Mouse (Mus musculus) gastrocnemius, adult 18-20 months (tissue): ENCODE data around the gene Megf11. TPM values are rescaled to one million over a fixed set of nuclear protein-coding genes. Genes with fewer than 3 reads are reported as not detected.

ENCODE experiments used
- DNase-seq: peaks from one replicate; pipeline ENCODE4 v3.0.0; 2021; ENCODE audit warnings: low spot score
- total RNA-seq, 2 experiments: library from RNA; stranded (reverse); gene quantifications; 2 replicates each; pipeline ENCODE4 v1.2.3; 2021

Megf11 gene
- total RNA-seq, 2 experiments from 2014 or later: 0.45 to 0.59 TPM

DNA sequence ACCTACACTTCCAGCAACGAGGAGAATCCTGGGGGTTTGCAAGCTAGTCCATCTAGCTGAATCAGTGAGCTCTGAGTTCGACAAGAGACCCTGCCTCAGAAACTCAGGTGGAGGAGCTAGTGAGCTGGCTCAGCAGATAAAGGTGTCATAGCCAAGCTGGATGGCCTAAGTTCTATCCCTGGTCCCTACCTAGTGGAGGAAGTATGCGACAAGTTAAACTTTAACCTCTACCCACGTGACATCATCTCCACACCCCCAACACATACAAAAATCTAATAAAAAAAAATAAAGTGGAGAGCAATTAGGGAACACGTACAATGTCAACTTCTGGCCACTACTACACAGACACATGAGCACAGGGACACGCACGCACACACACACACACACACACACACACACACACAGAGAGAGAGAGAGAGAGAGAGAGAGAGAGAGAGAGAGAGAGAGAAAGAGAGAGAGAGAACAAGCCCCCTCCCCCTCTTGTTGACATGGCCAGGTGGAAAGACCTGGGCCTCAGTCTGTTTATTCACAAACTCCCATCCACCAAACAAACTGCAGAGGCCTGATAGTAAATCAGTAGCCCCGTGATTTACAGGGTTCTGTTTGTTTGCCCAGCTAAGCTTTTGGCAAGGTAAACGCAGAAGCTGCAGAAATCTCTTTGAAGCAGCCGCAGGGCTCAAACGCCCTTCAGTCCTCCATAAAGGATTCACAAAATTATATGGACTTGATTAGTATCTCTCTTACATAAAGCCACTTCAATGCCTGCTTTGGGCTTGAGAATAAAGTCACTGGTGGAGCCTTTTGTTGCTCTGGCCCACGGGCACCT lies 134.7 kb downstream of the Megf11 start:
- DNase-seq: no peak

DNA sequence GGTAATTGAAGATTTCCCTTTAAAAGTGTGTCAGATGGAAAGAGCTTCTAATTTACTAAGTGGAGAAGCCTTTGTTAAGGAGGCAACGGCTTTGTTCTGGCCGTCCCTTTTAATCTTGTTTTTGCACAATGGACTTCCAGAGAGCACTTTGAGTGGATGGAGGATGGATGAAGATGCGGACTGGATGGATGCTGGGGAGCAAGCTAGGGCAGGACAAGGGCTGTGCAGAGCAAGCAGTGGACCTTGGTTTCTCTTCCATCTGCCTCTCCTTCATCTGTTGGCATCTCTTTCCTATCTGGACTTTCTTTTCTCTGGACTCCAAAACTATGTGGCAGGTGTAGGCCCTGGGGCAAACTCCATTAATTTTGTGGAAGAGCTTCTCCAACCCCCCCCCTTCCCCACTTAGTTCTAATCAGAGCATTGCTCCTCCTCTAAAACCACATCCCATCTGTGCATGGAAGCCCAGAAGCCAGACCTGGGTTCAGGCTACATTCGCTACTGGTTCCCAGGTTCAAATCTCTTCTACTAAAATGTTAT lies 135.4 kb downstream of the Megf11 start:
- DNase-seq: no peak

DNA sequence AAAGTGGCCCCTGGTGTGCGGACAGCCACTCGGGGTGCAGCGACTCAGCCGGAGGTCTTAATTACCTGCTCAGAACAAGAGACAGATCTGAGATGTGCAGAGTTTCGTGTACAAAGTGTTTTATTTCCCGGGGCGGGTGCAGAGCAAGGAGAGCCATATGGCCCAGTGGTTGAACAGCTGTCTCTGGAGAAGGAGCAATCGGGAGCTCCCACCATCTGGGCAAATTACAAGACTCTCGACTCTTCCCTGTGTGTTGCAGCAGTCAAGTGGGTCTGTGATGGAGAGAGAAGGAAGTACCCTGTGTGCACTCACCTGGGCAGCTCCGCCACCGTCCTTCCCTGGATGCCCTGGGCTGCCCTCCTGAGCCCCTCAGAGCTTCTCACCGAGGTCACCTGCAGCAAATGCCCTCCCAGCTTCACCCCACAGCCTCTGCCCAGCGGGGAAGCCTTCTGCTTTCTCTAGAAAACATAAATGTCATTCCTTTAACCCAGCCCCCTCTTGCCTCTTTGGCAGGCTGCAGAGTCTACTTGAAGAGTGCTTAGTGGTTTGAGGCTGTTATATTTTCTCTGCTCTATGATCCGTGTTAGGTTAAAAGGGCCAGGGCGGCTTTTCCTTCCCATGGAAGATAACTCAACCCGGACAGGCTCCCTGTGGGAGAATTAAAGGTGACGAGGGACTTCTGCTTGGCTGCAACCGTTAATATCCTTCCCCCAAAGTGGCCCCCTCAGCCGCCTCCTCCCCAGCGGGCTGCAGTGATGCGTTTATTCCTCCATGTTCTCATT lies 138.0 kb downstream of the Megf11 start:
- no peak for DNase-seq

GRCm38 (mm10) chr9:64528061-64528460 lies 142.6 kb downstream of the Megf11 start:
- no peak for DNase-seq

GRCm38 (mm10) chr9:64528595-64528994 lies 143.2 kb downstream of the Megf11 start:
- DNase-seq: no peak

DNA sequence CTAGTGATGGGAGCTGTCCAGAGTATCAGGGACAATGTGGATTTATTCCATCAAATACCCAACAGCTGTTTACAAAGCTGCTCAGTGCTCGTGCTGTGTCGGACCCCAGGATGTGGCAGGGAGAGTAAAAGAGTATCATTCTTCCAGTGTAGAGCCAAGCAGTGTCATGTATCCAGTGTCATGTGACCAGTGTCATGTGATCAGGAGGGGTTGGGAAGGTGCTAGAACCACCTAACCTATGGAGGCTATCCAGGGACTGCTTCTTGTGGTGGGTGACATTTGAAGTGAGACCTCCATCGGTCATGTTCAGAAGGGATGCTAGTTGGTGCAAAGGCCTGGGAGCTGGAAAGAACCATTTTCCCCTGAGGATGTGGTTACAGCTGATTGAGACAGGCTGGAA lies 146.5 kb downstream of the Megf11 start:
- DNase-seq: no peak

DNA sequence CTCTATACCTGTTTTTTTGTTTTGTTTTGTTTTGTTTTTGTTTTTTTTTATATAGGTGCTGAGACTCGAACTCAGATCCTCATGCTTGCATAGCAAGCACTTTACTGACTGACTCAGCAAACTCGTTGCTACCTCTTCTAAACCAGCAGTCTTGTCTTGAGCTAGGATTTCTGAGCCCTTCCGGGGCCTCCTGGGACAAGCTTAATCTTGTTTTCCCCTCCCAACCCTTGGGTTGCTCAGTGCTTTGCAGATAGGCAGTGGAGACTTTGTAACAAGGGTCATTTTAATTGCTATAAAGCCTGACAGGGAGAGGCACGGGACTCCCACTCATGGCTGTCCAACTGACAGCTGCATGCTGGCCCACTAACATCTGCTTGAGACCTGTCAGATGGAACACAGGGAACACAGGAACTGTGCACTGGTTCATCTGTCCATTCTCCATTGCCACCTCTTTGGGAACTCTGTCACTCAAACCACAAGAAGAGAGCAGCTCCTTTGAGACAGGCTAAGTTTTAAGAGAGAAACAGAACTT lies 147.4 kb downstream of the Megf11 start:
- no peak for DNase-seq

GRCm38 (mm10) chr9:64533488-64534119 lies 148.2 kb downstream of the Megf11 start:
- DNase-seq: no peak

GRCm38 (mm10) chr9:64534313-64534712 lies 148.9 kb downstream of the Megf11 start:
- DNase-seq: no peak

- no peak for DNase-seq
Measured at GRCm38 (mm10) chr9:64534856-64535539, 149.6 kb downstream of the Megf11 start.

DNA sequence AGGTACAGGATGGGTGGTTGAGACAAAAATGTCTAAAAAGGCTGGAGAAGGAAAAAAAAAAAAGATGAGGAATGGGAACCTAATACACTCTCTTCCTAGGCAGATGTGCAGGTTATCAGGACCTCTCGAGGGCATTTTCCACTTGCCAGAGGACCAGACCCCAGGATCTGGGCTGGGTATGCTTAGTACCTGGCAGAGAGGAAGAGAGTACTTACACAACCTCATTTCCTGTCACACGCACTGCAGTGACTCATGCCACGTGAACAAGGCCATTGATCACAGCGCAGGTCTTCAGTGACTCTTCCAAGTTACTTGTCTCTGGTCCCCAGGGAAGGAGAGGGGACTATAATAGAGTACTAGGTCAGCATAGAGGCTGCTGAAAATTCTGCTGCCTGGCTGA lies 152.4 kb downstream of the Megf11 start:
- no peak for DNase-seq

DNA sequence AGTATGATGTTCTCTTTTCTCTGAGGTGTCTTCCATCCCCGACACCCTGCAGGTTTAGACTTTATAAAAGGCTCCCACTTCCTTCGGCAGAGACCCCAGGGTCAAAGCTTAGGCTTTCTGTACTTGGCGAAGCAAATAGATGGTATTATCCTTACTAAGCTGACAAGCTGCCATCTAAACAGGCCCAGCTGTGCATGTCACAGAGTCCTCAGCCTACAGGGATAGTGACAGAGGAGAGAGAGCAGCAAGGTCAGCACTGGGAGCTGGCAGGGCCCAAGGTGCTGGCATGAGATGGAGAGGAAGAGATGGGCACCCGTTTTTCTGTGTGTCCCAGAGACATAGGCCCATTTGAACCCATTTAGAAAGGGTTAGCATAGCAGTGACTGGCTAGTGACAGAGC lies 156.8 kb downstream of the Megf11 start:
- DNase-seq: no peak

DNA sequence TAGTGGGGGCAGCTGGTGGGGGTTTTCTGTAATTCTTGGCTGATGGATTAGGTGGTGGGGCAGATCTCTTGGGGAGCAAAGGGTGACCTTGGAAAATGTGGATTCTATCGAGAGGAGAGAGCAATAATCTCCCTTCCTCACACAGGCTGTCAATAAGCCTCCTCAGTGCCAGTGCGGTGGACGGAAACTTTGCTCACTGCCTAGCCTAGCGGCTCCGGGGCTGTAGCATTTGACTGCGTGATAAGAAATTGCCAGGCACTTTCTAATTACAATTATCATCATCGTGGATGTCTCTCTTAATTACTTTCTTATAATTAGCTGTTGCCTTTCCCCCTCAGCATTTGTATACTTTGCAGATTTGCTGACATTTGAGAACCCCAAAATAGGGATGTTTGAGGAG lies 157.7 kb downstream of the Megf11 start:
- no peak for DNase-seq

DNA sequence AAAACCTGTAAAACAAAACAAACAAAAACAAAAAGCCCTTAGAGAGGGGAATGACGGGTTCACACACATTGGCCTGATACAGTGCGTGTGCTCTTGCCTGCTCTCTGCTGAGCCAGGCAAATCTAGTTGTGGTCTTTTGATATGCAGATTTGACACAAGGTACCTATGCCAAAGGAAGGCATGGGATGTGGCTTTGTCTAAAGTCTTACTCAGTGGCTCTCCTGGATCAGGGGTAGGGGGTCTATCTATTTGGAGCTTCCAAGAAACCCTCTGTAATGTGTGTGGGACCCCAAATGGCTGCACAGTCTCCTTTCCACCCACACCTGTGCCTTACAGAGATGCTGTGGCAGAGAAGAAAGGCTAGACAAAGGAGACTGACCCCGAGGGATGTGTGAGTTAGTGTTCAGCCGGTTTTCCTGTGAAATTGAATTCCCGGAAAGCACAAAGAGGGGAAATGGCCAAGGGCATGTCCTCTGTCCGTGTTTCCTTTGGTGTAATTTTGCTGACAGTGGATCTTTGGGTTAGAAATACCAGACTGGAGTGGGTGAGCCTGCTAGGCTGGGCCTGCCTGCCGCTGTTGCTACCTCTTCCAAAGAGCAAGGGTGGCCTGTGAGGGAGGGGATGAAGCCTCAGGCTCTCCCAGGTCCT lies 161.0 kb downstream of the Megf11 start:
- DNase-seq: no peak

- DNase-seq: no peak
Measured at GRCm38 (mm10) chr9:64548332-64548731, 162.9 kb downstream of the Megf11 start.

DNA sequence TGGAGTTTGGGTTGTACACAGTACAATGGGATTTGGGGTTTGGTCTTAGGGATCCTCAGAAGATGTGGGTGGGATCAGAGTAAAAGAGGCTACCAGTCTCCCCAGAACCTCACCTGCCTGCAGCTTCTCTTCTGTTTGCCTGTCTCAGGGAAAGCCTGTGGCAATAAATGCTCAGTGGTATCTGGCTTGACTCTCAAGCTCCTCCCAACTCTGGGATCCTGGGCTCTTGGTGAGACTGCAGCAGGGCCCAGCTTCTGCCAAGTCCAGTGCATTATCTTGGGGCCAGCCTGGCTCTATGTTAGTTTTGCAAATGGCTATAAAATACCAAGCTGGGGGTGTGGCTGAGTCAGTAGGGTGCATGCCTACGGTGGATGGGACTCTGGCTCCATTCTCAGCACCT lies 165.9 kb downstream of the Megf11 start:
- DNase-seq: no peak

- DNase-seq: no peak
Measured at GRCm38 (mm10) chr9:64552046-64552445, 166.6 kb downstream of the Megf11 start.

DNA sequence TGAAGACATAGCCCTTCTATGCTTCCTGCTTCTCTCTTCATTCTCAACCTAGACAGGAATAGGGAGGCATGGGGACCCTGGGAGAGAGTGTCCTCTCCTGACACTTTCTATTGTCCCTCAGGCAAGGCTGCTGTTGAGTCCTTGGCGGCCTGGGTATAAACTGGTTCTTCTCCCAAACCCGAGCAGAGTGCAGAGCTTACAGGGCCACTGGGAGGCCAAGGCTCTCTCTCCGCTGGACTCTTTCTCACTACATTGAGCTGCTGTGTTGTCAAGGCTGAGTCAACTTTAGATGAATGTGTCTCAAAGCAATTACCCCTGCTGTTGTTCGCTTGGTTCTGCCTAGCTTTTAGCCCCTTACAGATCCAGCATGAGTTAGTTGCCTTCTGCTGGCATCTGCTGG lies 168.0 kb downstream of the Megf11 start:
- DNase-seq: no peak

DNA sequence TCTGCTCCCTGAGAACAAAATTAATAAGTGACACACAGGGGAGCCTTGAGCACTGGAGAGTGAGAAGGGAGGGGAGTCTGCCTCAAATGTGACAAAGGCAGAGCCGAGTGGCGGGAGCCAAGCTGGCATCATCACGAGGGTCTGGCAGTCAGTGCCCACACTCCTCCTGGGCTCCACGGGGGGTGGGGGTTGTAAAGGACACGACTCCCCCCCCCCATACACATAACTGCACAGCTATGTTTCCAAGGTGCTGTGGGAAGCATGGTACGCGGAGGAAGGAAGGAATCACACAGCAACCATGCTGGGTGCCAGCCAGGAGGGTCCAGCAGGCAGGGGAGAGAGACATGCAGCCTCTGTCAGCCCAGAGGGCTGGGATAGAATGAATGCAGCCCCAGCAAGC lies 170.2 kb downstream of the Megf11 start:
- no peak for DNase-seq

DNA sequence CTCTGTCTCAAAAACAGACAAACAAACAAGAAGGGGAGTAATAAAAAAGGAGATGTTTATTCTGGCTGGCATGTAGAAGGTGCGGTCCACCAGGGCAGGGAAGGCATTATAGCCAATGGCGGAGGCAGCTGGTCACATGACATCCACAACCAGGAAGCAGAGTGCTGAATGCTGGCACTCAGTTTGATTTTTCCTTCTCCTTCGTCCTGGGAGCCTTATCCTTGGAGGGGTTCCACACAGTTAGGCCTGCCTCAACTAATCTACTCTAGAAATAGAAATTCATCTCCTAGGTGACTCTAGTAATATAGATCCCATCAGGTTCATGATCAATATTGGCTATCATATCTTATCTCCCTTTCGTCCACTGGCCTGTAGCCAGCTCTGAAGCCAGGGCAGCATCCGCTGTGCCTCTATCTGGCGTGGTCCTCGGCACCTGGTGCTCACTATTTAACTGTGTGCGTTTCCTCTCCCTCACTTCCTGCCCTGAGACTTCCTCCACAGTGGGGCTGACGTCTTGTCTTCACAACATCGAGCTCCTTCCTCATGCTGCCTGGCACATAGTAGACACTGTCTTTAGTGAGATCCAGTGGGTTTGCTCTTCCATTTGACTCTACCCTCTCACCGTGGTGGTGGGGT lies 171.8 kb downstream of the Megf11 start:
- no peak for DNase-seq
